8 mouse cellular contexts compared by ENCODE assay signal in genomic region chr7:139992406-139992805, GRCm38 (mm10). TPM values are rescaled to one million over a fixed set of nuclear protein-coding genes. Genes with fewer than 3 reads are reported as not detected.
A peak's percentile ranks its signal among the peaks of the same experiment; 100 is the strongest.
DNase-seq lines count a peak whose midpoint lies in the region; ATAC-seq and TF ChIP-seq lines count a peak whose summit lies in the region.
"Had no signal": no experiment of that assay in that cellular context is flagged by ENCODE, and none has a peak within 500 bp of the region (broad histone marks: within the 10 kb centered on the region; RNA-seq: fewer than 3 reads in every experiment).

Gene Adam8 (minus strand): TSS chr7:139992562.

- DNase-seq in 3T3-L1 (ENCODE audit: low read depth, low spot score), result peak; percentile 50
- DNase-seq in induced T-regulatory cell, adult 2 months (ENCODE audit: low read depth), result peak; percentile 79
- no peak for DNase-seq in lung, adult 2 months
- no peak for DNase-seq in heart, postnatal 10 days
- DNase-seq in heart, postnatal 36 days, result no peak

- TF ChIP-seq POLR2A in lung, adult 2 months (IDR thresholded peaks at IDR 0.05; ENCODE audit: borderline replicate concordance, extremely low read depth, low read depth, low read length), result no peak

- no peak within 1 kb of the TSS for H3K4me2 ChIP-seq in midbrain, embryonic 16.5 days (ENCODE audit: low read length)
- H3K4me2 ChIP-seq: limb, embryonic 15.5 days had no signal

- no peaks in the 10 kb centered on the region for H3K27me3 ChIP-seq in midbrain, embryonic 16.5 days (ENCODE audit: control insufficient read depth, insufficient read depth, low read depth, low read length)
- H3K27me3 ChIP-seq: limb, embryonic 15.5 days had no signal

- TF ChIP-seq CTCF in lung, adult 2 months (IDR thresholded peaks at IDR 0.05; ENCODE audit: insufficient read depth, low read length), result no peak

- H3K4me1 ChIP-seq in lung, adult 2 months (ENCODE audit: control insufficient read depth, insufficient read depth, low read length), result no peaks in the 10 kb centered on the region
- no peaks in the 10 kb centered on the region for H3K4me1 ChIP-seq in midbrain, embryonic 16.5 days (ENCODE audit: control insufficient read depth, insufficient read depth, low read length)
- H3K4me1 ChIP-seq: limb, embryonic 15.5 days had no signal

- peaks cover 11% of the 10 kb centered on the region for H3K36me3 ChIP-seq in midbrain, embryonic 16.5 days (ENCODE audit: control insufficient read depth, insufficient read depth, low read length)

- no peak within 1 kb of the TSS for H3K4me3 ChIP-seq in lung, adult 2 months (replicated peaks; ENCODE audit: extremely low read depth, low read depth, low read length)
- H3K4me3 ChIP-seq in midbrain, embryonic 16.5 days (ENCODE audit: low read depth, low read length), result no peak within 1 kb of the TSS
- H3K4me3 ChIP-seq: limb, embryonic 15.5 days had no signal

- no peaks in the 10 kb centered on the region for H3K9me3 ChIP-seq in midbrain, embryonic 16.5 days (replicated peaks; ENCODE audit: control insufficient read depth, low read length, poor library complexity, severe bottlenecking)
- H3K9me3 ChIP-seq: limb, embryonic 15.5 days had no signal

- H3K27ac ChIP-seq in midbrain, embryonic 16.5 days (ENCODE audit: low read length), result no peak within 1 kb of the TSS
- H3K27ac ChIP-seq: limb, embryonic 15.5 days had no signal

- ATAC-seq in CD4-positive, CD25-positive, alpha-beta regulatory T cell, adult 4 months, result peak; percentile 75
- ATAC-seq in midbrain, embryonic 16.5 days, result no peak

- intact Hi-C loops in heart, postnatal 10 days (cut with DNase I), result no loop called here
- intact Hi-C loops in heart, postnatal 36 days (cut with DNase I), result no loop called here

- WGBS in lung, adult 2 months, result 24% methylated on average over 7 of the region's 7 CpGs
- 28% methylated on average over 7 of the region's 7 CpGs for WGBS in midbrain, embryonic 16.5 days

- no peak within 1 kb of the TSS for H3K9ac ChIP-seq in midbrain, embryonic 16.5 days (ENCODE audit: low read depth, low read length)
- H3K9ac ChIP-seq: limb, embryonic 15.5 days had no signal

RNA-seq across cellular contexts. Expression of gene Adam8, which starts in this region (rescaled TPM):
- 10 to 100 TPM; 14.0 to 17.8 TPM for polyA plus RNA-seq in CD4-positive, CD25-positive, alpha-beta regulatory T cell, adult 4 months (2017; shearing (Covaris generic))
- polyA plus RNA-seq in lung, adult 2 months (2012; rRNA removed), result 19.2 and 21.2 TPM in 2 replicates
- total RNA-seq in heart, postnatal 10 days (2021), result under 1 TPM; 0.30 to 0.86 TPM
- 3.0 and 3.9 TPM in 2 replicates for polyA plus RNA-seq in midbrain, embryonic 16.5 days (2015; fragmentation: Nextera tagmentation; extraction: Ambion mirVana)
- under 1 TPM; 0.49 to 0.61 TPM for total RNA-seq in heart, postnatal 36 days (2021)

Comparison
In these comparisons a context has a peak if more than half of its experiments do, and no peak if none do; other contexts are left out.
1. DNase-seq: peak in 3T3-L1 (single experiment) and induced T-regulatory cell, adult 2 months (single experiment); none in lung, adult 2 months (single experiment), heart, postnatal 10 days (0 of 2) and heart, postnatal 36 days (0 of 2).